Mouse (Mus musculus) hindbrain, embryonic 15.5 days (tissue): ENCODE results near the gene BC055324. TPM values are rescaled to one million over a fixed set of nuclear protein-coding genes. Genes with fewer than 3 reads are reported as not detected.

Experiments
- ATAC-seq: fragments of 200-750 bp; cut with Nextera tagmentation; 2 replicates; pipeline ENCODE4 v1.8.0; 2017; ENCODE audit warnings: low read depth, moderate number of reproducible peaks, moderate TSS enrichment; ENCODE audit not compliant: low FRiP score
- H3K27ac ChIP-seq: fragments of 300-500 bp; sonication (generic); replicated peaks from 2 replicates; pipeline ENCODE4 v1.5.1; 2015; ENCODE audit warnings: mild to moderate bottlenecking, inconsistent platforms
- H3K27me3 ChIP-seq: fragments of 300-500 bp; sonication (generic); 2 replicates; pipeline ENCODE4 v1.6.1; 2015; ENCODE audit warnings: control low read depth, inconsistent platforms
- H3K36me3 ChIP-seq: fragments of 300-500 bp; sonication (generic); 2 replicates; pipeline ENCODE4 v1.6.1; 2015; ENCODE audit warnings: control low read depth, inconsistent platforms
- H3K4me1 ChIP-seq: fragments of 300-500 bp; sonication (generic); replicated peaks from 2 replicates; pipeline ENCODE4 v1.6.1; 2015; ENCODE audit warnings: control low read depth, inconsistent platforms
- H3K4me2 ChIP-seq: fragments of 300-500 bp; sonication (generic); 2 replicates; pipeline ENCODE4 v1.6.1; 2015; ENCODE audit warnings: moderate library complexity, mild to moderate bottlenecking, inconsistent platforms
- H3K4me3 ChIP-seq: fragments of 300-500 bp; sonication (generic); 2 replicates; pipeline ENCODE4 v1.5.1; 2015; ENCODE audit warnings: mild to moderate bottlenecking, inconsistent platforms
- H3K9ac ChIP-seq: fragments of 300-500 bp; sonication (generic); 2 replicates; pipeline ENCODE4 v1.6.1; 2015; ENCODE audit warnings: inconsistent platforms
- H3K9me3 ChIP-seq: fragments of 300-500 bp; sonication (generic); 2 replicates; pipeline ENCODE4 v1.6.1; 2016; ENCODE audit warnings: control low read depth, inconsistent platforms
- WGBS: fragments of 180-500 bp; shearing (Covaris S2); methylation state at CpG from one replicate; pipeline ENCODE4 v1.1.7; 2015; 5-methylcytosine and 5-hydroxymethylcytosine counted together
- polyA plus RNA-seq: library from polyadenylated mRNA; unstranded; fragments of >200 nt; fragmentation: Nextera tagmentation; extraction: Ambion mirVana; gene quantifications from 2 replicates; pipeline ENCODE4 v1.2.1, GENCODE M21; 2015

BC055324 gene
- polyA plus RNA-seq, 1 experiment from 2014 or later, result 5.4 TPM

DNA sequence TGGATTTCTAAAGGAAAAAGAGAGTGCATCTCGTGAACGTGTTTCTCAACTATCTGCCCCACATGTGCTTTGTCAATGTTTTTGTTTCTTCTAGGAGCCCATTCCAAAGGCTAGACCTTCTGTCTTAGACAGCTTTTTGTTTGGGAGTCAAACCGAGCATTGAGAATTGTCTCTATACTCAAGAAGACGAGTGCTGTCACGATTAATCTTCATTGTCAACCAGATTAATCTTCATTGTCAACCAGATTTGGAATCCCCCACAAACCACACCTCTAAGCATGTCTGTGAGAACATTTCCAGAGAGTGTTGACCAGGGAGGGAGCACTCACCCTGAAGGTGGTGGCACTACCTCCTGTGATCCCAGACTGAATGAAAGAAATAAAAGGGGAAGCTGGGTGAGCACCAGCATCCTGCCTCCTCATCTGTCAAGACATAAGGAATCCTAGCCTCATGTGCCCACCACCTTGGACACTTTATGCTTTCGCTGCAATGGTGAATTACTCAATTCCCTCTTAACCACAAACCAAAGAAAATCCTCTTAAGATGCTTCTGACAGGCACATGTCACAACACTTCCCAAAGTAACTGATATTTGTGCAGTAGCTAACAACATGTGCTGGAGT is 7.3 kb upstream of the BC055324 start:
- WGBS, result 56% methylated on average over 6 of the region's 6 CpGs
- H3K27me3 ChIP-seq, result no peaks in the 10 kb centered on the region
- ATAC-seq, result no peak
- no peaks in the 10 kb centered on the region for H3K4me1 ChIP-seq
- no peaks in the 10 kb centered on the region for H3K36me3 ChIP-seq
- H3K27ac ChIP-seq, result no peak overlapping the region
- H3K9ac ChIP-seq, result no peak overlapping the region
- H3K4me2 ChIP-seq, result no peak overlapping the region
- no peak overlapping the region for H3K4me3 ChIP-seq
- no peaks in the 10 kb centered on the region for H3K9me3 ChIP-seq

GRCm38 (mm10) chr1:163995609-163995913 is 965 bp upstream of the BC055324 start:
- H3K27ac ChIP-seq, result peak overlapping the region; percentile 90
- H3K4me2 ChIP-seq, result peak overlapping the region; percentile 73
- H3K4me3 ChIP-seq, result peak overlapping the region; percentile 96
- peaks cover 17% of the 10 kb centered on the region for H3K4me1 ChIP-seq
- no peaks in the 10 kb centered on the region for H3K9me3 ChIP-seq
- 70% methylated on average over 2 of the region's 2 CpGs for WGBS
- H3K27me3 ChIP-seq, result no peaks in the 10 kb centered on the region
- no peaks in the 10 kb centered on the region for H3K36me3 ChIP-seq
- ATAC-seq, result no peak
- H3K9ac ChIP-seq, result peak overlapping the region; percentile 71

GRCm38 (mm10) chr1:163994173-163994720 is 349 bp downstream of the BC055324 start:
- Histone ChIP-seq H3K27ac (peak overlapping the region; percentile 55; the same call in 1 of the 2 replicates), H3K9me3 (no peaks in the 10 kb centered on the region), H3K4me2 (peak overlapping the region; percentile 80), H3K27me3 (no peaks in the 10 kb centered on the region), H3K36me3 (no peaks in the 10 kb centered on the region), H3K4me3 (peak overlapping the region; percentile 96), H3K4me1 (peaks cover 17% of the 10 kb centered on the region), H3K9ac (peak overlapping the region; percentile 71)
- 2% methylated on average over 38 of the region's 38 CpGs for WGBS
- ATAC-seq, result peak; percentile 86

DNA sequence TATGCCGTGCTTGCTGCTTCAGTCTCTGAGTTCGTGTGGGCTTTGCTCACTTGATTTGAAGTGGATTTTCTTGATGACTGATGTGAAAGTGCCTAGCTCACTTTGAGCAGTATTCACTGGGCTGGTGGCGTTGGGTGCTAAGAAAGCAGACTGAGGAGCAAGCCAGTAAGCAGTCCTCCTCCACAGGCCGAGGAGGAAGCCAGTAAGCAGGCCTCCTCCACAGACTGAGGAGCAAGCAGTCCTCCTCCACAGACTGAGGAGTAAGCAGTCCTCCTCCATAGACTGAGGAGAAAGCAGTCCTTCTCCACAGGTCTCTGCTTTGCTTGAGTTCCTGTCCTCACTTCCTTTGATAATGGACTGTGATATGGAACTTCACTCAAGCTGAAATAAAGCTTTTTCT is 2.2 kb downstream of the BC055324 start:
- Histone ChIP-seq H3K4me1 (peaks cover 17% of the 10 kb centered on the region), H3K27ac (no peak overlapping the region), H3K9ac (no peak overlapping the region), H3K27me3 (no peaks in the 10 kb centered on the region), H3K4me2 (no peak overlapping the region), H3K9me3 (no peaks in the 10 kb centered on the region), H3K4me3 (no peak overlapping the region), H3K36me3 (no peaks in the 10 kb centered on the region)
- ATAC-seq, result no peak
- WGBS, result 86% methylated on average over 4 of the region's 4 CpGs

- no peak overlapping the region for H3K4me3 ChIP-seq
- H3K9ac ChIP-seq, result no peak overlapping the region
- H3K9me3 ChIP-seq, result no peaks in the 10 kb centered on the region
- no peaks in the 10 kb centered on the region for H3K36me3 ChIP-seq
- H3K27me3 ChIP-seq, result no peaks in the 10 kb centered on the region
- no peaks in the 10 kb centered on the region for H3K4me1 ChIP-seq
- no peak overlapping the region for H3K27ac ChIP-seq
- H3K4me2 ChIP-seq, result no peak overlapping the region
- no peak for ATAC-seq
- 89% methylated on average over 1 of the region's 1 CpGs for WGBS
Observed at GRCm38 (mm10) chr1:163976515-163976914, 18.1 kb downstream of the BC055324 start.

- Histone ChIP-seq H3K4me3 (no peak overlapping the region), H3K4me2 (no peak overlapping the region), H3K4me1 (no peaks in the 10 kb centered on the region), H3K9me3 (no peaks in the 10 kb centered on the region), H3K36me3 (no peaks in the 10 kb centered on the region), H3K9ac (no peak overlapping the region), H3K27ac (no peak overlapping the region), H3K27me3 (no peaks in the 10 kb centered on the region)
- ATAC-seq, result no peak
- WGBS, result 92% methylated on average over 2 of the region's 2 CpGs
Observed at GRCm38 (mm10) chr1:163975088-163975487, 19.5 kb downstream of the BC055324 start.

DNA sequence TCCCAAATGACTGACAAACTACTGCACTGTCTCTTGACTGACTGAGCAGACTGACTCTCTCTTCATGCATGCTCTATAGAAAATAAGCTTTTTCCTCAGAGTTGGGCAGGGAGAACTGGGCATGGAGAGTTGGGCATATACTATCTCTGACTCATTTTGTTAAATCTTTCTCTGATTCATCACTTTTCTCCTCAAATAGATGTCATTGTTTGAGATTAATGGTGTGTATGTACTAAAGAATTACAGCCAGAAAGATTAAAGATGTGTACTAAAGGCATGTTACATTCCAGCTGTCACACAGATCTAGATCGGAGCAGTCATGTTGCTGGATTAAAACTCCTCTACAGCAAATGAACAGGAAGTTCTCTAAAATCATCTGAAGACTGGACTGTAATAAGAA is 20.1 kb downstream of the BC055324 start:
- H3K9me3 ChIP-seq, result no peaks in the 10 kb centered on the region
- no peaks in the 10 kb centered on the region for H3K36me3 ChIP-seq
- no peak overlapping the region for H3K4me3 ChIP-seq
- no peak overlapping the region for H3K4me2 ChIP-seq
- no peak for ATAC-seq
- 94% methylated on average over 1 of the region's 1 CpGs for WGBS
- no peak overlapping the region for H3K27ac ChIP-seq
- H3K27me3 ChIP-seq, result no peaks in the 10 kb centered on the region
- H3K9ac ChIP-seq, result no peak overlapping the region
- H3K4me1 ChIP-seq, result no peaks in the 10 kb centered on the region

DNA sequence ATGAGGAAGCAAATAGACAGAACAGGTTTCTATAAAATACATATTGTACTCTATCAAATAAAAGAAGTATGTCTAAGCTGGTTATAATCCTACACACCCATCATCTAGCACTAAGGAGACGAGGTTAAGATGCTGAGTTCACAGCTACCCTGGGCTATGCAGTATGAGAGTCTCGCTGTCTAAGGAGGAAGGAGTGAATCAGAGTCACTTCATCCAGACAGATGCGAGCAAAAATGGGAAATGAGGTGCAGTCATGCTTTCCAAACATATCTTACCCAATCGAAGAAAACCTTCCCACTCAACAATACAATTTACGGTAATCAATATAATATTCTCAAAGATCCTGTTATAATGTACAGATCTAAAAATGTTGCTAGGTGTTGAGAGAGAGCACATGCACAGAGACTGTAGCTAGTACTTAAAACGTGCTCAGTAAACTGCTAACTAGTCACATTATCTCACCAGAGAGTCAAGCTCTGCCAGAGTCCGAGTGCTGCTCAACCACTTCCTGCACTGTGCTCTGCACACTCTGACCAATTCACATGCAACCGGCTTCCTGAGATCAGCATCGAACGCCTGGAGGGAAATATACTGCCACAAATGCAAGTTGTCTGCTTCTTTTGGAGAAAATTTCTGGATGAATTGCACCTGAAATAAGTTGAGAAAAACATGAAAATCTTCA is 30.4 kb downstream of the BC055324 start:
- Histone ChIP-seq H3K4me2 (no peak overlapping the region), H3K4me3 (no peak overlapping the region), H3K9ac (no peak overlapping the region), H3K4me1 (no peaks in the 10 kb centered on the region), H3K27me3 (no peaks in the 10 kb centered on the region), H3K36me3 (peaks cover 3% of the 10 kb centered on the region; the same call in 1 of the 2 replicates), H3K9me3 (no peaks in the 10 kb centered on the region), H3K27ac (no peak overlapping the region)
- WGBS, result 93% methylated on average over 10 of the region's 10 CpGs
- no peak for ATAC-seq

DNA sequence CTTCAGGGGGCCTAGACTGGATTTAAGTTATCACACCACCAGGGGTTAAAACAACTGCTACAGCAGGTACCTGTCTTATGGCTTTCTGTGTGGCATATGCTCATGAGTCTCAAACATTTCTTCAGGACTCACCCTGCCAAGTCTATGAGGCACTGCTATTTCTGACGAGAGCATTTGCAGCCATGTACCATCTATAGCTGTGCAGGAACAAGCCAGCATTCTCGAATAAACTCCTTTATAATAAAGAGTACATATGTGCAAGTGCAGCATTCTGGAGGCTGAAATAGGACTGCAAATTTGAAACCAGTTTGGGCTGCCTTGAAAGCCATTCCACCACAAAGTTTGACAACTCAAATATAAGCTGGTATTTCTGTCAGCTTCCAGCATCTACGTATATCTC is 36.6 kb downstream of the BC055324 start:
- Histone ChIP-seq H3K36me3 (peaks cover 37% of the 10 kb centered on the region), H3K4me3 (no peak overlapping the region), H3K4me2 (no peak overlapping the region), H3K9ac (no peak overlapping the region), H3K27ac (no peak overlapping the region), H3K4me1 (no peaks in the 10 kb centered on the region), H3K9me3 (no peaks in the 10 kb centered on the region), H3K27me3 (no peaks in the 10 kb centered on the region)
- ATAC-seq, result no peak
- WGBS, result 87% methylated on average over 3 of the region's 3 CpGs

- Histone ChIP-seq H3K4me3 (no peak overlapping the region), H3K9ac (no peak overlapping the region), H3K36me3 (peaks cover 76% of the 10 kb centered on the region), H3K27ac (no peak overlapping the region), H3K4me2 (no peak overlapping the region), H3K27me3 (no peaks in the 10 kb centered on the region), H3K4me1 (no peaks in the 10 kb centered on the region), H3K9me3 (no peaks in the 10 kb centered on the region)
- no peak for ATAC-seq
- 93% methylated on average over 2 of the region's 2 CpGs for WGBS
Observed at GRCm38 (mm10) chr1:163953396-163953795, 41.2 kb downstream of the BC055324 start.

GRCm38 (mm10) chr1:163942056-163942455 is 52.5 kb downstream of the BC055324 start:
- ATAC-seq, result no peak
- 76% methylated on average over 6 of the region's 6 CpGs for WGBS
- Histone ChIP-seq H3K9me3 (no peaks in the 10 kb centered on the region), H3K4me2 (no peak overlapping the region), H3K27me3 (no peaks in the 10 kb centered on the region), H3K27ac (no peak overlapping the region), H3K4me3 (no peak overlapping the region), H3K4me1 (no peaks in the 10 kb centered on the region), H3K9ac (no peak overlapping the region), H3K36me3 (peaks cover 87% of the 10 kb centered on the region)

DNA sequence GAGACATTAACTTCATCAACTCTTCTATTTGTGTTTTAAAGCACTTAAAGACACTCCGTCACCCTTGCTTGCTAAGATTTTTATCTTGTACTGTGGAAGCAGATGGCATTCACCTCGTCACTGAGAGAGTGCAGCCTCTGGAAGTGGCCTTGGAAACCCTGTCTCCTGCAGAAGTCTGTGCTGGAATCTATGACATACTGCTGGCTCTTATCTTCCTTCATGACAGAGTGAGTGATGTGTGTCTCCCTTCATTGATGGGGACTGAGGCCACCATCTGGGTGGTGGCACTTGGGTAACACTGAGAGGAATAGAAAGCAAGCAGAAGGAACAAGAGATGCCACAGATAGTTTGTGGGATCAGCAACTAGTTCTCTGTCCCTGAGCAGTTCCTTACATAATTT is 60.0 kb downstream of the BC055324 start:
- Histone ChIP-seq H3K4me2 (no peak overlapping the region), H3K27me3 (no peaks in the 10 kb centered on the region), H3K9me3 (no peaks in the 10 kb centered on the region), H3K36me3 (peaks cover 45% of the 10 kb centered on the region), H3K9ac (no peak overlapping the region), H3K4me1 (peaks cover 12% of the 10 kb centered on the region), H3K27ac (no peak overlapping the region), H3K4me3 (no peak overlapping the region)
- no peak for ATAC-seq
- WGBS, result 92% methylated on average over 2 of the region's 2 CpGs
